Mouse (Mus musculus): ENCODE measurements at regions not wholly inside any gene's neighbourhood (a gene's known extent, or its start where the extent isn't known, plus 50 kb on each side); places are given as distances from the start of the nearest gene placed in this dataset.

DNA sequence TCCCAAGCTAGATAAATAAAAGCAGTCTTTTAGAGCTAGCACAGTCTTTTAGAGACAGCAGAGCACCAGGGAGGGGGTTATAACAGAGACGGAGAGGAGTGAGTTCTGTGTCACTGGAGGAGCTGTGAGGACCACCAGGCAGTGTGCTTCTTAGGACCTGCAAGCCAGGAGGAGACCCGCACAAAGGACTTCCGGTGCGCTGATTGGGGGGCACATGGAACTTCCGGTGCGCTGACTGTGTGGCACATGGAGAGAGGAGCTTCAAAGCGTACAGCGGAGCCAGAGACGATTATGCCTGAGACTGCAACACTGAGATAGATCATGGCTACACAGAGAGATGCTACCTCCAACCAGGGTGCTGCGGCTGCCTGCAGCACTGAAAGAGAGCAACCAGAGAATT lies 53.4 kb downstream of the Rpl37a start:
- Histone ChIP-seq H3K4me3 (no peak overlapping the region), H3K9ac (replicated peaks) (no peak overlapping the region), H3K9me3 (no peaks in the 10 kb centered on the region), H3K36me3 (no peaks in the 10 kb centered on the region), H3K27me3 (no peaks in the 10 kb centered on the region), H3K27ac (replicated peaks) (no peak overlapping the region; the same call in 1 of the 2 replicates), H3K4me2 (replicated peaks) (peak overlapping the region; percentile 22; the same call in 1 of the 2 replicates), H3K4me1 (peaks cover 13% of the 10 kb centered on the region)
- peak; percentile 67 for ATAC-seq (replicated peaks)
- 63% methylated on average over 10 of the region's 10 CpGs for WGBS

DNA sequence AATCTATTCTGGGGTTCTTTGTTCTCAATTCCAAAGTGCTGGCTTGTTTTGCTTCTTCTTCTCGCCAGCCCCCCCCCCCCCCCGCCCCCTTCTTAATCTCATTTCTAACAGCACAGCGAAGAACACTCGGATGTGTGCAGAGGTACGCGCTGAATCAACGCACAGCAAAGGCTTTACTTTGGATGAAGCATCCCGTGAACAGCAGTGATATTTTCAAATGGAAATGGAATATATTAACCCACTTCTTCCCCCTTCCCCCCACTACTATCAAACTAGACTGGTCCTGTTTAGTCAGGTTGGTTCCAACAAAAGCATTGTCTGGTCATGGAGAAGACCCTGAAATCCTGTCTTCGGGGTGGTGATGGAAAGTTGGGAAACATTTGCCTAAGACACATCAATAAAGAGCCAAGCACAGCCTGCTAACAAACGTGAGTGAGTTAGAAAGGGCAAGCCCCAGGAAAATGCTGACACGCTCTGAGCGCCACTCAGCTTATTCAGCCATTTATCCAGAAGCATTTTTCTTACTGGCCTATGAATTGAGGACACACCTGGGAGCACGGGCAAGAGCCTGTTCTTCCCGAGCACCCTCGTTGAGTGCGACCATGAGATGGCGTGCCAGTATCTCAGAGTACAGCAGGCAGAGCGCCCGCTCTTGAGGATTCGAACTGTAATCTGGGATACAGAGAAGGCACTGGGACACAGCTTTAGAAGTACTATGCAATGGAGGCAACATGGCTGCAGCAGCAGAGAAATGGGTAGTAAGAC lies 54.1 kb downstream of the Rpl37a start:
- Histone ChIP-seq H3K27me3 (no peaks in the 10 kb centered on the region), H3K4me2 (replicated peaks) (no peak overlapping the region), H3K9ac (replicated peaks) (no peak overlapping the region), H3K36me3 (no peaks in the 10 kb centered on the region), H3K27ac (replicated peaks) (no peak overlapping the region), H3K4me3 (no peak overlapping the region), H3K9me3 (no peaks in the 10 kb centered on the region), H3K4me1 (peaks cover 13% of the 10 kb centered on the region)
- 0 out of 2 replicates have a peak, but pooled peaks have one; percentile 19 for ATAC-seq (replicated peaks)
- 62% methylated on average over 19 of the region's 20 CpGs for WGBS

DNA sequence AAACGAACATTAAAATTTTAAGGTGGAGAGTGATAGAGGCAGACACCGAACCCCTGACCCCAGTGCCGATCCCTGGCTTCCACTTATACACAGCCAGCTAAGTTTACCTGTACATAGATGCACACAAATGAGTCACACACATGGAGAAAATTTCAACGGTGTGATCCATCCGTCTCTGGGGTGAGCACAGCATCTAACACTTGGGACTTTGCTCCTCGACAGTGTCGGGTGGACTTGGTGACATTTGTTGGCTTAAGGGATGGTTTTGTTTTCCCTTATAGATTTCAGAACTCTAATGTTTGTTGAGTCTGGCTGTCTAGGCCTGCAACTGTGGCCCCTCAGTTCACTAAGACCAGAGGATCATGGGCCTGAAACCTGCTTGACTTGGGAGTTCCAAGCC lies 54.9 kb upstream of the Igfbp2 start:
- Histone ChIP-seq H3K9me3 (no peaks in the 10 kb centered on the region), H3K9ac (replicated peaks) (no peak overlapping the region), H3K27ac (replicated peaks) (no peak overlapping the region), H3K27me3 (no peaks in the 10 kb centered on the region), H3K4me3 (no peak overlapping the region), H3K36me3 (no peaks in the 10 kb centered on the region), H3K4me2 (replicated peaks) (no peak overlapping the region), H3K4me1 (peaks cover 11% of the 10 kb centered on the region)
- WGBS = 96% methylated on average over 7 of the region's 7 CpGs
- no peak for ATAC-seq (replicated peaks)

DNA sequence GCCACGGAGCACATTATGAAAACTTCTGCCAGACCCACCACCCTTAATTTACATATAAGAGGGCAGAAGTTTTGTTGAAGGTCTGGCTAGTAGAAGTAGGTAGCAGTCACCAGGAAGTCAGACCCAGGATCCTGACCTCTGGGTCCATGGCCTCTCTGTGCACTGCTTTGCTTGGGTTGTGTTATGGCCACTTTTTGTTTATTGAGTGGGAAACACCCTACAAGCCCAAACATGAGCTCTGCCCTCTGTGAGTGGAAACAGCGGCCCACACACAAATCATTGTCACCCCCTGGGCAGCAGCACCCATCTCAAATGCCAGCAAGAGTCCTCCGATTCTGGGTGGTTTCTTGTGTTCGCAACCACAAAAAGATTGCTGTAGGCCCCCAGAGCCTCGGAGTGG lies 51.6 kb upstream of the Igfbp2 start:
- Histone ChIP-seq H3K4me2 (replicated peaks) (no peak overlapping the region), H3K27me3 (no peaks in the 10 kb centered on the region), H3K36me3 (no peaks in the 10 kb centered on the region), H3K9ac (replicated peaks) (no peak overlapping the region), H3K9me3 (no peaks in the 10 kb centered on the region), H3K4me3 (no peak overlapping the region), H3K4me1 (no peaks in the 10 kb centered on the region), H3K27ac (replicated peaks) (no peak overlapping the region)
- no peak for ATAC-seq (replicated peaks)
- 82% methylated on average over 5 of the region's 5 CpGs for WGBS

DNA sequence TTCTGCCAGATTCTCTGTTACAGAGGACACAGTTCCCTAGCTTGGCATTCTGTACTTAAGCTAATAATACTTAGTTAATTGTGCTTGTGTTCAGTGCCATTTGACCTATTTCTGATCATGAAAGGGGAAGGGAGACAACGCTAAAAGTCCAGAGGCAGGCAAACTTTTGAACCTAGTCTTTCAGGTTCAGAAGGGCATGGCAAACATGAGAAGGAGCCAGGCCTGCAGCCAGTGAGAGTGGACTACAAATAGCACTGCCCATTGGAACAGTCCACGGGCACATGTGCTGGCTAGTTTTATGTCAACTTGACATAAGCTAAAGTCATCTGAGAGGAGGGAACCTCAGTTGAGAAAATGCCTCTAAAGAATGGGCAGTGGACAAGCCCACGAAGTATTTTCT lies 51.1 kb upstream of the Igfbp2 start:
- Histone ChIP-seq H3K4me2 (replicated peaks) (no peak overlapping the region), H3K27me3 (no peaks in the 10 kb centered on the region), H3K4me3 (no peak overlapping the region), H3K9me3 (no peaks in the 10 kb centered on the region), H3K36me3 (no peaks in the 10 kb centered on the region), H3K4me1 (no peaks in the 10 kb centered on the region), H3K9ac (replicated peaks) (no peak overlapping the region), H3K27ac (replicated peaks) (no peak overlapping the region)
- no peak for ATAC-seq (replicated peaks)
- 82% methylated on average over 3 of the region's 3 CpGs for WGBS
